11 mouse cellular contexts compared by ENCODE assay signal in genomic region chr5:27155671-27156070, GRCm38 (mm10).
"Had no signal": no experiment of that assay in that cellular context is flagged by ENCODE, and none has a peak within 500 bp of the region (broad histone marks: within the 10 kb centered on the region; RNA-seq: fewer than 3 reads in every experiment).

No protein-coding gene starts in this region.

- ATAC-seq: lung, postnatal 0 days had no signal

- H3K27me3 ChIP-seq: liver, embryonic 15.5 days; neural tube, embryonic 12.5 days had no signal

- DNase-seq: lung, adult 2 months; lung, postnatal 36 days; midbrain, embryonic 14.5 days had no signal

- H3K9me3 ChIP-seq: limb, embryonic 10.5 days; liver, embryonic 15.5 days; neural tube, embryonic 12.5 days had no signal

- H3K36me3 ChIP-seq: limb, embryonic 10.5 days; liver, embryonic 15.5 days; neural tube, embryonic 12.5 days had no signal

- H3K4me2 ChIP-seq: liver, embryonic 11.5 days; liver, embryonic 15.5 days; neural tube, embryonic 12.5 days had no signal

- H3K4me1 ChIP-seq: liver, embryonic 15.5 days; neural tube, embryonic 12.5 days had no signal

- H3K9ac ChIP-seq: liver, embryonic 15.5 days; neural tube, embryonic 12.5 days had no signal

- H3K4me3 ChIP-seq: left cerebral cortex, adult 2 months; limb, embryonic 10.5 days; liver, embryonic 15.5 days; neural tube, embryonic 12.5 days had no signal

- H3K27ac ChIP-seq: kidney, postnatal 0 days; left cerebral cortex, adult 2 months; limb, embryonic 10.5 days; liver, embryonic 15.5 days; neural tube, embryonic 12.5 days; stomach, postnatal 0 days had no signal
